Mouse (Mus musculus) C2C12 (cell line): ENCODE results near the gene 9830107B12Rik. TPM values are rescaled to one million over a fixed set of nuclear protein-coding genes. Genes with fewer than 3 reads are reported as not detected.

ENCODE experiments used
- H3K27me3 ChIP-seq: one replicate; pipeline ENCODE4 v1.6.1; 2011; ENCODE audit not compliant: control insufficient read depth, insufficient read depth, insufficient read length
- H3K36me3 ChIP-seq: one replicate; pipeline ENCODE4 v1.6.1; 2011; ENCODE audit not compliant: control insufficient read depth, insufficient read depth
- H3K4me3 ChIP-seq: one replicate; pipeline ENCODE4 v1.5.1; 2011; ENCODE audit warnings: mild to moderate bottlenecking, control low read depth; ENCODE audit not compliant: poor library complexity, insufficient read depth, severe bottlenecking
- H3K79me2 ChIP-seq: one replicate; pipeline ENCODE4 v1.6.1; 2011; ENCODE audit not compliant: control insufficient read depth, insufficient read depth
- H3K79me3 ChIP-seq: one replicate; pipeline ENCODE4 v1.6.1; 2011; ENCODE audit warnings: low read depth, control low read depth
- H3ac ChIP-seq: one replicate; pipeline ENCODE3; 2011; ENCODE audit warnings: low read depth; ENCODE audit not compliant: control insufficient read depth, insufficient read length
- CEBPB ChIP-seq: IDR thresholded peaks from one replicate; pipeline ENCODE4 v1.6.1; 2011; ENCODE audit warnings: low read depth, mild to moderate bottlenecking, control low read depth, moderate library complexity
- CTCF ChIP-seq: IDR thresholded peaks from one replicate; pipeline ENCODE4 v1.5.1; 2011; ENCODE audit not compliant: control insufficient read depth, insufficient read depth, insufficient read length
- FOSL1 ChIP-seq: IDR thresholded peaks from one replicate; pipeline ENCODE4 v1.8.0; 2011; ENCODE audit warnings: mild to moderate bottlenecking, low read length; ENCODE audit not compliant: poor library complexity, insufficient read depth, severe bottlenecking
- MAX ChIP-seq: IDR thresholded peaks from one replicate; pipeline ENCODE4 v1.6.1; 2011; ENCODE audit warnings: mild to moderate bottlenecking, control low read depth
- MYOD1 ChIP-seq: IDR thresholded peaks from one replicate; pipeline ENCODE4 v1.6.1; 2011; ENCODE audit warnings: low read depth; ENCODE audit not compliant: control insufficient read depth, insufficient read length
- MYOG ChIP-seq: IDR thresholded peaks from one replicate; pipeline ENCODE4 v1.6.1; 2011; ENCODE audit not compliant: control insufficient read depth, insufficient read length; ENCODE audit errors: extremely low read depth
- USF1 ChIP-seq: IDR thresholded peaks from one replicate; pipeline ENCODE4 v1.6.1; 2011; ENCODE audit warnings: low read depth, mild to moderate bottlenecking, control low read depth, moderate library complexity
- polyA plus RNA-seq: library from polyadenylated mRNA; unstranded; fragments of >200 nt; fragmentation: generic; extraction: Trizol; gene quantifications from one replicate; pipeline ENCODE4 v1.2.1, GENCODE M21; 2012; ENCODE audit warnings: missing spikeins

The 9830107B12Rik gene
- polyA plus RNA-seq, 1 experiment = not detected

- no peaks in the 10 kb centered on the region for H3K36me3 ChIP-seq
- TF ChIP-seq MYOD1 = no peak
- peak; percentile 98 for TF ChIP-seq CTCF
- H3K79me3 ChIP-seq = no peaks in the 10 kb centered on the region
- H3K79me2 ChIP-seq = no peaks in the 10 kb centered on the region
- no peak overlapping the region for H3ac ChIP-seq
- H3K4me3 ChIP-seq = no peak overlapping the region
- H3K27me3 ChIP-seq = peaks cover 44% of the 10 kb centered on the region
These were observed 45.3 kb downstream of the 9830107B12Rik start for GRCm38 (mm10) chr17:48100441-48101417.

GRCm38 (mm10) chr17:48099312-48099711, 46.8 kb downstream of the 9830107B12Rik start:
- Histone ChIP-seq H3K27me3 (peaks cover 53% of the 10 kb centered on the region), H3ac (no peak overlapping the region), H3K79me2 (no peaks in the 10 kb centered on the region), H3K79me3 (no peaks in the 10 kb centered on the region), H3K4me3 (no peak overlapping the region), H3K36me3 (no peaks in the 10 kb centered on the region)
- no peak for TF ChIP-seq MYOG
- TF ChIP-seq CEBPB = no peak
- TF ChIP-seq FOSL1 = no peak
- no peak for TF ChIP-seq USF1
- no peak for TF ChIP-seq MYOD1
- TF ChIP-seq CTCF = no peak
- TF ChIP-seq MAX = no peak

GRCm38 (mm10) chr17:48098528-48098890, 47.6 kb downstream of the 9830107B12Rik start:
- TF ChIP-seq USF1 (no peak), MYOG (no peak), MYOD1 (no peak)
- Histone ChIP-seq H3K27me3 (peaks cover 53% of the 10 kb centered on the region), H3K79me2 (no peaks in the 10 kb centered on the region), H3ac (no peak overlapping the region), H3K36me3 (no peaks in the 10 kb centered on the region), H3K79me3 (no peaks in the 10 kb centered on the region), H3K4me3 (no peak overlapping the region)

- Histone ChIP-seq H3ac (no peak overlapping the region), H3K4me3 (no peak overlapping the region), H3K27me3 (peaks cover 53% of the 10 kb centered on the region), H3K79me2 (no peaks in the 10 kb centered on the region), H3K36me3 (no peaks in the 10 kb centered on the region), H3K79me3 (no peaks in the 10 kb centered on the region)
- no peak for TF ChIP-seq CTCF
- no peak for TF ChIP-seq FOSL1
- no peak for TF ChIP-seq MYOG
- TF ChIP-seq CEBPB = no peak
- no peak for TF ChIP-seq USF1
- no peak for TF ChIP-seq MAX
- no peak for TF ChIP-seq MYOD1
These were observed 48.1 kb downstream of the 9830107B12Rik start for GRCm38 (mm10) chr17:48097743-48098527.

- H3K36me3 ChIP-seq = no peaks in the 10 kb centered on the region
- H3ac ChIP-seq = no peak overlapping the region
- H3K27me3 ChIP-seq = peaks cover 53% of the 10 kb centered on the region
- no peak overlapping the region for H3K4me3 ChIP-seq
- H3K79me3 ChIP-seq = no peaks in the 10 kb centered on the region
- H3K79me2 ChIP-seq = no peaks in the 10 kb centered on the region
- no peak for TF ChIP-seq CEBPB
- TF ChIP-seq MAX = no peak
- no peak for TF ChIP-seq CTCF
- TF ChIP-seq FOSL1 = no peak
- TF ChIP-seq MYOG = no peak
- no peak for TF ChIP-seq MYOD1
- no peak for TF ChIP-seq USF1
These were observed 48.9 kb downstream of the 9830107B12Rik start for GRCm38 (mm10) chr17:48097011-48097742.
